Mouse (Mus musculus) kidney, adult 2 months (tissue): ENCODE results near the gene 5330417C22Rik.

Experiments
- CTCF ChIP-seq: fragments of 200-500 bp; conservative IDR thresholded peaks from 2 replicates; pipeline ENCODE4 v1.5.1; 2011; ENCODE audit warnings: low read depth, mild to moderate bottlenecking, control low read depth, low read length, moderate library complexity, mixed read lengths; ENCODE audit not compliant: insufficient read depth, insufficient read length
- POLR2A ChIP-seq: fragments of 200-500 bp; IDR thresholded peaks from one replicate; pipeline ENCODE4 v1.6.1; 2011; ENCODE audit warnings: low read depth, low read length, control low read depth

DNA sequence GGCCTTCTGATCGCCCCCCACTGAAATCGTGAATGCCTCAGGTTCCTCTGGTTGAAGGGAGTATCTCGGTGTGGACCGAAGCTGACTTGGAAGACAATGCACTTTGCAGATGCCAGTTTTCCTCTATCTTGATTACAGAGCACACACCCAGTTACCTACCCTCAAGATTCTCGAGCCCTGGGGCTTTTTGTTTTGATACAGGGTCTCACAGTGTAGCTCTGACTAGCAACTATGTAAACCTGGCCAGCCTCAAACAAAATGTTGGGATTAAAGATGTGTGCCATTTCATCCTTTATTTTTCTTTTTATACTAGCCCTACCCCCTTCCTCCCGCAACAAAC lies 91.0 kb downstream of the 5330417C22Rik start:
- no peak for TF ChIP-seq POLR2A
- no peak for TF ChIP-seq CTCF
